9 mouse cellular contexts compared by ENCODE assay signal in genomic region chr12:4193025-4193740, GRCm38 (mm10). TPM values are rescaled to one million over a fixed set of nuclear protein-coding genes. Genes with fewer than 3 reads are reported as not detected.
DNase-seq lines count a peak whose midpoint lies in the region; ATAC-seq and TF ChIP-seq lines count a peak whose summit lies in the region.
"Had no signal": no experiment of that assay in that cellular context is flagged by ENCODE, and none has a peak within 500 bp of the region (broad histone marks: within the 10 kb centered on the region; RNA-seq: fewer than 3 reads in every experiment).

No protein-coding gene starts in this region.

- H3K36me3 ChIP-seq in intestine, embryonic 14.5 days (ENCODE audit: control insufficient read depth, insufficient read depth, low read length): peaks cover 12% of the 10 kb centered on the region
- H3K36me3 ChIP-seq in lung, embryonic 16.5 days (ENCODE audit: control insufficient read depth, insufficient read depth, low read length): peaks cover 3% of the 10 kb centered on the region; the same call in 1 of the 2 replicates

- no peaks in the 10 kb centered on the region for H3K27me3 ChIP-seq in intestine, embryonic 14.5 days (replicated peaks; ENCODE audit: control insufficient read depth, insufficient read depth, low read length)
- H3K27me3 ChIP-seq in lung, embryonic 16.5 days (ENCODE audit: control insufficient read depth, insufficient read depth, low read depth, low read length): no peaks in the 10 kb centered on the region

- DNase-seq in gastrocnemius, adult 2 months: no peak
- no peak for DNase-seq in gastrocnemius, postnatal 25 days
- DNase-seq in Muller cell, postnatal 12 days (ENCODE audit: inconsistent ontology term): peak; percentile 41
- DNase-seq in intestine, embryonic 14.5 days (ENCODE audit: low spot score): peak; percentile 59
- DNase-seq in right cerebral cortex, adult 18-20 months: no peak
- no peak for DNase-seq in cerebellum, postnatal 36 days
- no peak for DNase-seq in left cerebral cortex, adult 9 months (ENCODE audit: low spot score in 2 of 2)
- DNase-seq: layer of hippocampus, adult 9-11 months had no signal

- intact Hi-C loops in gastrocnemius, adult 2 months (cut with DNase I): no loop called here

- H3K4me1 ChIP-seq in intestine, embryonic 14.5 days (replicated peaks; ENCODE audit: control insufficient read depth, insufficient read depth, low read length): peaks cover 16% of the 10 kb centered on the region
- peaks cover 30% of the 10 kb centered on the region for H3K4me1 ChIP-seq in lung, embryonic 16.5 days (replicated peaks; ENCODE audit: control insufficient read depth, insufficient read depth, low read length)

- H3K4me2 ChIP-seq in intestine, embryonic 14.5 days (ENCODE audit: low read length): no peak overlapping the region
- no peak overlapping the region for H3K4me2 ChIP-seq in lung, embryonic 16.5 days (ENCODE audit: low read depth, low read length)

- 37% methylated on average over 10 of the region's 10 CpGs for WGBS in intestine, embryonic 14.5 days
- 29% methylated on average over 10 of the region's 10 CpGs for WGBS in lung, embryonic 16.5 days

- no peak for TF ChIP-seq CTCF in gastrocnemius, adult 2 months (IDR thresholded peaks at IDR 0.05)

- peak overlapping the region; percentile 16; the same call in 1 of the 2 replicates for H3K27ac ChIP-seq in gastrocnemius, adult 2 months
- peak overlapping the region; percentile 51; the same call in 1 of the 2 replicates for H3K27ac ChIP-seq in intestine, embryonic 14.5 days (ENCODE audit: low read depth)
- peak overlapping the region; percentile 51 for H3K27ac ChIP-seq in lung, embryonic 16.5 days (ENCODE audit: low read length)

- H3K9me3 ChIP-seq in intestine, embryonic 14.5 days (ENCODE audit: control insufficient read depth, low read length): no peaks in the 10 kb centered on the region
- H3K9me3 ChIP-seq in lung, embryonic 16.5 days (ENCODE audit: control insufficient read depth, low read length): no peaks in the 10 kb centered on the region

- 0 out of 2 replicates have a peak, but pooled peaks have one; percentile 9 for ATAC-seq in intestine, embryonic 14.5 days (replicated peaks; ENCODE audit: low FRiP score, low TSS enrichment, low read depth)
- peak; percentile 74 for ATAC-seq in lung, embryonic 16.5 days (ENCODE audit: low read depth)

- no peak overlapping the region for H3K4me3 ChIP-seq in gastrocnemius, adult 2 months
- H3K4me3 ChIP-seq in intestine, embryonic 14.5 days (ENCODE audit: low read depth, low read length): no peak overlapping the region
- H3K4me3 ChIP-seq in lung, embryonic 16.5 days (ENCODE audit: low read length): no peak overlapping the region

- H3K9ac ChIP-seq in intestine, embryonic 14.5 days (ENCODE audit: low read length): no peak overlapping the region
- H3K9ac ChIP-seq in lung, embryonic 16.5 days (ENCODE audit: low read length): no peak overlapping the region

RNA-seq across cellular contexts. Expression of gene Ptrhd1, which starts 40.6 kb away (rescaled TPM):
- 1 to 10 TPM; 5.2 to 5.6 TPM for total RNA-seq in gastrocnemius, adult 2 months (2021)
- 1 to 10 TPM; 4.0 to 4.5 TPM for total RNA-seq in gastrocnemius, postnatal 25 days (2021)
- 6.7 and 7.6 TPM in 2 replicates for polyA plus RNA-seq in intestine, embryonic 14.5 days (2014; fragmentation: Nextera tagmentation; extraction: Ambion mirVana)
- polyA plus RNA-seq in lung, embryonic 16.5 days (2015; fragmentation: Nextera tagmentation; extraction: Ambion mirVana): 5.8 and 6.0 TPM in 2 replicates

RNA-seq across cellular contexts. Expression of gene Cenpo, which starts 40.9 kb away (rescaled TPM):
- 1 to 10 TPM; 1.6 to 1.8 TPM for total RNA-seq in gastrocnemius, adult 2 months (2021)
- 1 to 10 TPM; 1.5 to 1.8 TPM for total RNA-seq in gastrocnemius, postnatal 25 days (2021)
- polyA plus RNA-seq in intestine, embryonic 14.5 days (2014; fragmentation: Nextera tagmentation; extraction: Ambion mirVana): 13.3 and 14.0 TPM in 2 replicates
- polyA plus RNA-seq in lung, embryonic 16.5 days (2015; fragmentation: Nextera tagmentation; extraction: Ambion mirVana): 18.4 and 18.5 TPM in 2 replicates

Comparison
In these comparisons a context has a peak if more than half of its experiments do, and no peak if none do; other contexts are left out.
1. DNase-seq: peak in Muller cell, postnatal 12 days (single experiment) and intestine, embryonic 14.5 days (single experiment); none in gastrocnemius, adult 2 months (single experiment), gastrocnemius, postnatal 25 days (single experiment), right cerebral cortex, adult 18-20 months (single experiment), cerebellum, postnatal 36 days (0 of 2) and left cerebral cortex, adult 9 months (0 of 2).
2. Peak in every context shown above with its lines, with median percentiles within 50 percentile points of each other: H3K27ac ChIP-seq.